Mouse (Mus musculus) small intestine, adult 2 months (tissue): ENCODE measurements around the gene Kcnip1.

Source experiments
- CTCF ChIP-seq: fragments of 200-500 bp; IDR thresholded peaks from 2 replicates; pipeline ENCODE4 v1.5.1; 2012; ENCODE audit warnings: low read depth, mild to moderate bottlenecking, control low read depth, inconsistent platforms, low read length, moderate library complexity, mixed read lengths; ENCODE audit not compliant: insufficient replicate concordance, insufficient read length; ENCODE audit errors: extremely low read depth
- POLR2A ChIP-seq: fragments of 200-500 bp; IDR thresholded peaks from 2 replicates; pipeline ENCODE4 v1.6.1; 2012; ENCODE audit warnings: low read depth, mild to moderate bottlenecking, control low read depth, inconsistent platforms, low read length, moderate library complexity

- no peak for TF ChIP-seq POLR2A
- no peak for TF ChIP-seq CTCF
Measured at GRCm38 (mm10) chr11:33745821-33746329, 247.1 kb downstream of the Kcnip1 start.
